Mouse (Mus musculus) lung, postnatal 14 days (tissue): Measurements from ENCODE around the gene Prl2c5.
A peak's percentile ranks its signal among the peaks of the same experiment; 100 is the strongest.
"Not testable (repeated sequence)": the region's sequence is repeated elsewhere in the genome, so short reads cannot be mapped to it uniquely, and the experiment has no call there.

Source experiments
- DNase-seq: peaks from one replicate; pipeline ENCODE4 v3.0.0; 2021

Prl2c5 gene

DNA sequence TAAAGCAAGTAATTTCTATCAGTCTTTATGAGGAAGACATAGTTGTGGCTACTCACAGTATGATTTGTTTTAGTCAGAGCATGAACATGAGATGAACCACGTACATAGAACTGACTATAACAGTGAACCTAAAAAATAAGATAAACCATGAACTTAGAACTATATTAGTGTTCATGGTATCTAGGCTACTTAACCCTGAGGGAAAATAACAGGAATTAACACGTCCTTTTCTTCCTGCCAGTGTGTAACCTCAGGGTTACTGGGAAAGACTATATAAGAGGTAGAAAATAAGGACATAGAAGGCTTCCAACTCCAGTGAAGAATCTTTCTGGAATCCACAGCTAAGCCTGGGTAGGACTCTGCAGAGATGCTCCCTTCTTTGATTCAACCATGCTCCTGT is at the start of gene Prl2c5:
Prl2c5 (plus strand) TSS at position 301 of the 400 bp plus-strand sequence.
- not testable (repeated sequence) for DNase-seq

DNA sequence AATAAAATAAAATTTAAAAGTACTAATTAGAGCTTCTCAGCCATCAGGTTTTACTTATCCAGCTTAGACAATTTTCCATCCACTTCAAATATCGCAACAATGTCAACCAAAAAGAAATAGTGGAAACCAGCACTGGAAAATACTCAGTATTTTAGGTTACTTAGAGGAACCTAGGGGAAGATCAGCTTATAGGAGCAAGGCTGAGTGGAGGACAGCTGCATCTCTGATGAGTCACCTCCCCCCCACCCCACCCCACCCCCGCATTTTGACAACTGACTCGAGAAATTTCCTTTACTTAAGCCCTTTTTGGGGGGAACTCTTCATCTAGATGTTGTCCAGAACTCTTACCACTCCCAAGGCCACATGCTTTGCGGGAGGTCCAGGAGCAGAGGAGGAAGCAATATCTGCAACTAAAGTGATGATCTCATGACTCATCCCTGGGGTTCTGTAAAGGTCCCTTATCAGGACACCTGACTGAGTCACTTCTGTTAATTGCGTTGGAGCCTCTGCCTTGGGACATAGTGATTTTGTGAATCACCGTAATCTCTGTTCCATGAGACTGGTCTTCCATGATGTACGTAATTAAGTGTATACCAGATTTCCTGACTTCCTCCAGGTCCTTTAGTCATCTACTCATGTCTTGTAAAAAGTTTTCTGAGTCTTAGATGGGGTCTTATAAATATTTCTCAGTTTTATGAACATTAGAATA is 19.6 kb upstream of the Prl2c5 start:
- DNase-seq: not testable (repeated sequence)

DNA sequence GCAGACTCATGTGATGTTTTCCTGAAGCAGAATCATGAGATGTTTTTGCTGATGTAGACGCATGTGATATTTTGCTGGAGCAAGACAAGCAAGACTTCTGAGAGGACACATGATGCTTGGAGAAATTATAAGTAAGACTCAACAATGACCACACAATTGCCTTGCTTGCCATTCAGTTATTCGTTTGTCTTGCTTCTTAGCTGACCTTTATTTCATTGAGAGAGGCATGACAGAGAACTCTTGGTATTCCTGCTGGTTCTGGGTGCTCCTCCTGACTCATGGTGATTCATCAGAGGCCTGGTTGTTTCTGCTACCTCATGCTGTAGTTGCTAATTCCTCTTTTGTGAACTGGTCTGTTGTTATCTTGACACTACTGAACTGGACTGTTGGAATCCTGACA is 13.9 kb upstream of the Prl2c5 start:
- DNase-seq: not testable (repeated sequence)

DNA sequence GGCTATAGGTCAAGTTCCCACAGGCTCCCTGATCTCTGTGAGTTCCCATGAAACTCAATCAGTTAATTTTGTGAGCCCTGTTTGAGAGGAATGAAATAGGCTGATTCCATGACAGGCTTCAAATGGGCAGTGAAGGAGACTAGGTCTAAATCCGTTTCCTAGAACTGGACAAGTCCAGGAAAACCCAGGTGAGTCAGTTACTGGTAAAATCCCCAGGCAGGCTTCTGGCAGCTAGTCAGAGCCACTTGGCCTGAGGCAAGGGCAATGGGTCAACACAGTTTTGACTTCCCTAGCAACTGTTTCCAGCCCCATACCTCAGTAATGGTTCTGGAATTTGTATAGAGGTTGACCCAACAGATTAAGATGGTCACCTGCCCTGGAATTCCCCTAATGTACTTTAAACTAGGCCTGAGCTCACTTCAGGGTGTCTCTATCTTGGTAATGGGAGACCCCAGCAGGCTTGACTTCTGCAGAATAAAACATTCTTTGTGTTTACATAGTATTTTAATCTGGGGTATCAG is 8.8 kb upstream of the Prl2c5 start:
- DNase-seq: not testable (repeated sequence)

DNA sequence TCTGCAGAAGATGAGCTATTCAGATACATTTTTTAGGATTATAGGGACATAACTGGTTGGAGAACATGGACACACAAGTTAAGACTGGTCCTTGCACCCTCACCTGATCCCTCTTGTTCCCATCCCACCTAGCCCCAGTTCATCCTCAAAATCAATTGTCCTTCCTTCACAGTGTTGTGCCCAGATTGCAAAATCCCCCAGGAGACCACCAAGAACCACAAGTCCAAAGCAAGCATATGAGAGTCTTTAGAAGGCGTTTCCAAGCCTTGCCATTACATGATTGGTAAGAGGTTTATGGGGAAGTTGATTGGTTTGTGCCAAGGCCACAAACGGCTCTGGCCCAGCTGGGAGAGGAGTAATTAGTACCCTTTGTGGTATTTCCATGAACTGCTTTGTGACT is 6.8 kb upstream of the Prl2c5 start:
- DNase-seq: not testable (repeated sequence)

DNA sequence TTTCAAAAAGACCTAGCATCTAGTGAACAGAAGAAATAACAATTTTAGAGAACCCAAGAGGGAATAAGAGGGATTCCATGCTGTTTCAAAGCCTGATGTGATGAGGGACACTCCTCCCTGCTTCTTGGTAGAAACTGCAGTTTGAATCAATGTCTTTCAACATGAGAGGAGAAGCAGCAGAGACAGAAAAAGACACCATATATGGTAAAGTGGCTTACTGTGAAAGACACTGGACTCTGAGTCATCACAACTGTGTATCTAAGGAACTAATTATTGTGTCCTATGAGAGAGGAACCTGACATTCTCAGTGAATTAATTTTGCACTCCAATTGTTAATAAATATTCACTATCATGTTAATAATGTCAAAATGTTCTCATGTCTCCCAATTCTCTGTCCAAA is 28.7 kb downstream of the Prl2c5 start:
- not testable (repeated sequence) for DNase-seq

DNA sequence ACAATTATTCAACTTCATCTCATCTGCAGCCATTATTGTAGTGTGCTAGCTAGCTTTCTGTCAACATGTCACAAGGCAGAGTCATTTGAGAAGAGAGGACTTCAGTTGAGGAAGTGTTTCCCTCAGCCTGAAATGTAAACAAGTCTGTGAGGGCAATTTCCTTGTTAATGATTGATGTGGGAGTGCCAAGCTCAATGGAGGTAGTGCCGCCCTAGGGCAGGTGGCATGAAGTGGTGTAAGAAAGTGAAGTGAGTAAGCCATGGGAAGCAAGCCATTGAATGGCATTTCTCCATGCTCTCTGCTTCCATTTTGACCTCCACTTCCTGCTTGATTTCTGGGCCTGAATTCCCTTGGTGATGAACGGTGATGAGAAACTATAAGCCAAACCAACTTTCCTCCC is 33.8 kb downstream of the Prl2c5 start:
- not testable (repeated sequence) for DNase-seq

DNA sequence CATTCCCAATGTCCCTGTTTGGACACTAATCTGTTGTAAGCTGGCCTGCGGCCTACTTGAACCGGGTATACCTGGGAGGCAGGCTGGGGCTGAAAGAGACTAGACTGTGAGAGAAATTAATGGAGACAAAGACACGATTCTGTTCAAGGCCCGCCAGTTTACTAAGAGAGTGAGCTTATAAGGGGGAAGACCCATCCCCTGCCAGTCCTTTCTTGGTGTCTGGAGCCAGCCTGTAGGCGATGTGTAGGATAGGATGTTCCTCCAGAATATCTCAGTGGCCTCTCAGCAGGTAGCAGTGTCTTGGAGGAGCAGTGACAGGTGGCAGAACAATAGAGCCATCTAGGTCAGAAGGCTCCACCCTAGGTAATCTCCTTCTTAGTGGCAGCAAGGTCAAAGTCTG is 37.7 kb downstream of the Prl2c5 start:
- DNase-seq: not testable (repeated sequence)

DNA sequence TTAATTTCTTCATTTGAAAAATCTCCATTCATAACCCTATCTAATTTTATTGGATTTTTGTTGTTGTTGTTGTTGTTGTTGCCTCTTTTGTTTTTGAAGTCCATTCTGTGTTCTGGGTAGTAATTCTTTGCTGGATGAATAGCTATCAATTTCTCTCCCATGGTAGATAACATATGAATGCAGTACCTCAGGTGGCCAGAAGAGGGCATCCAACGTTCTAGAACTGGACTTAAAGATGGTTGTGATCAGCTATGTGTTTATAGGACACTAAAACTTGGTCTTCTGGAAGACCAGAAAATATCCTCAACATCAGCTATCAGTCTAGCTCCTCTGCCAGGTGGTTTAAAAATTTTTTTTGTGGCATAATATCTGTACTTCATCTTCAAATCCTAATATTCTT is 54.9 kb downstream of the Prl2c5 start:
- DNase-seq: peak; percentile 74
